Mouse (Mus musculus): Measurements from ENCODE around the gene Fgfbp3.
A peak's percentile ranks its signal among the peaks of the same experiment; 100 is the strongest.
"Not testable (repeated sequence)": the region's sequence is repeated elsewhere in the genome, so short reads cannot be mapped to it uniquely, and the experiment has no call there.

Fgfbp3 gene

DNA sequence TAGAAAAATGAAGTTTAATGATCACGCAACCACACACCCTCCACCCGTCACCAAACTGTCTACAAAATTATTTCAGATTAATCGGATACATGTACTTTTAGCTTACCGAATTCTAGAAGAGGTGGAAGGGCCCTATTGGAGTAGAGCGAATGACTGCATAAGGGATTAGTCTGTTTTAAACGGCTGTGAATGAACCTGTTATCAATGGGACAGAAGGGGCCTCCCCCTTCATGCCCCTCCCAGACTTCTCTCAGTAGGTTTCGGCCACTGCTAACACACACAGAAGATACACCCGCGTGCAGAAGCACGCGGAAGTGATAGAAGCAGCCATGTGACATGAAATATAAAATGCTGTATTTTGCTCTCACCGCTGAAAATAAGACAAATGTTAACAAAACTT, at the start of gene Fgfbp3:
TSS of gene Fgfbp3 (minus strand) at position 150 of the 400 bp plus-strand sequence.
- DNase-seq = no peak

DNA sequence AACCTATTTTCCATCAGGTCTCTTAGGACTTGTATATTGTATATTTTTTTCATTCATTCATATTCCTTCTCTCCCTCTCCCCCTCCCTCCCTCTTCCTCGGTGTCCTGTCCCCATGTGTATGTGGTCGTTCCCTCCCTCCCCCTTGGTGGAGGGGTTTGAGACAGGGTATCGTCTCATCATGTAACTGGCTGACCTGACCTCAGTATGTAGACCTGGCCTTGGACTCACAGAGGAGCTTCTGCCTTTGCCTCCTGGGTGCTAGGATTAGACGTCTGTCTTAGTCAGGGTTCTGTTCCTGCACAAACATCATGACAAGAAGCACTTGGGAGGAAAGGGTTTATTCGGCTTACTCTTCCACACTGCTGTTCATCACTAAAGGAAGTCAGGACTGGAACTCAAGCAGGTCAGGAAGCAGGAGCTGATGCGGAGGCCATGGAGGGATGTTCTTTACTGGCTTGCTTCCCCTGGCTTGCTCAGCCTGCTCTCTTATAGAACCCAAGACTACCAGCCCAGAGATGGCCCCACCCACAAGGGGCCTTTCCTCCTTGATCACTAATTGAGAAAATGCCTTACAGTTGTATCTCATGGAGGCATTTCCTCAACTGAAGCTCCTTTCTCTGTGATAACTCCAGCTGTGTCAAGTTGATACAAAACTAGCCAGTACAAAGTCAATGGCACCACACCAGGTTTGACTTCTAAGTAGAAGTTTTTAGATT, 43.3 kb upstream of the Fgfbp3 start:
- not testable (repeated sequence) for DNase-seq

DNA sequence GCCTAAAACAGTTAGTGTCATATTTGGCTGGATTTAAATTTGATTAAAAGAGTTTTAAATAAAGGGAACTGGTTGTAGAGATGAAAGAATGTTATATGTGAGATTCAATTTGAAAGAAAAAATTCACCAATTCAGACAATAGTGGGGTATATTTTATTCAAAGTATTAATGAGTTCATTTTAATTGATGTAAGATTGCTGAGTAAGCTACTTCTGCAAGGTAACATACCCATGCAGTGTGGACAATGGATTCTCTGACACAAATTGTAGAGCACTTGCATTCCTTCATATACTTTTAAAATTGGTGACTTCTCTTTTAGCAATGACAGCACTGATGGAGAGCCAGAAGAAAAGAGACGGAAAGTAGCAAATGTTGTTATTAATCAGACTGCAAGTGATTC, 41.9 kb upstream of the Fgfbp3 start:
- no peak for DNase-seq

DNA sequence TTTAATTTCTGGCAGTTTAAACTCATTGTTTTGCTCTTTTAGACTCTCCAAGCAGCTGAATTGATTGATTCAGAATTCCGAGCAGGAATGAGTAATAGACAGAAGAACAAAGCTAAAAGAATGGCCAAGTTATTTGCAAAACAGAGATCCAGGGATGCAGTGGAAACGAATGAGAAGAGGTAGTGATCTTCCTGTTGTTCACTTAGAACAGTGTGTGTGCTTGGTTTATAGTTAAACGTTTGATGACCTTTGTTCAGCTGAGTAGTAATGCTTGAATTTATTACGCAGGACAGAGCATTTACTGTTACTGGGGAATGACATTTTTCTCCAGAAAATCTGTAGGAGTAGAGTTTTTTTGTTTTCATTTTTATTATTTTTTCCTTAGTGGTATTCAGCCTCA, 38.9 kb upstream of the Fgfbp3 start:
- no peak for DNase-seq

DNA sequence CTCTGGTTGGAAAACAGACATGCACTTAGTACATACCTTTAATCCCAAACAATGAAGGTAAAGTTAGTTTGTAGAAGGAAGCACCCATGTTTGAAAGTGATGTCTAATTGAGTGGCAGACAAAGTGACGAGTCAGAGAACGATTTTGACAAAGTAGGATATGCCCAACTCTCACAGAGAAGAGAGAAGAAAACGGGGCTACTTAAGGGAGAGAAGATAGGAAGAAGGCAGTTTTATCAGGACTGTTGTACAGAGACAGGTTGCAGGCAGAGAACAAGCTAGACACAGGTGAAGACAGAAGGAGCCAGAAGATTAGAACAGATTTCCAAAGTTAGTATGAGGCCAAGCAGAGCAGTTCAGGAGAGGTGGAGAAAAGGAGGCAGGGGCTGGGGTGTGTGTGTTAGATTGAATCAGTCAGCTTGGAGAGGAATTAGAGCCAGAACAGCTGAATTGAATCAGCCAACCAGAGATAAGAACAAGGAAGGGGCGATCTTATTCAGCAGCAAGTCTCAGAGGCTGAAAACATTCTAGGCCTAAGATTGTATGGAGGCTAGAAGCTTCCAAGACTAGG, 34.3 kb upstream of the Fgfbp3 start:
- no peak for DNase-seq

DNA sequence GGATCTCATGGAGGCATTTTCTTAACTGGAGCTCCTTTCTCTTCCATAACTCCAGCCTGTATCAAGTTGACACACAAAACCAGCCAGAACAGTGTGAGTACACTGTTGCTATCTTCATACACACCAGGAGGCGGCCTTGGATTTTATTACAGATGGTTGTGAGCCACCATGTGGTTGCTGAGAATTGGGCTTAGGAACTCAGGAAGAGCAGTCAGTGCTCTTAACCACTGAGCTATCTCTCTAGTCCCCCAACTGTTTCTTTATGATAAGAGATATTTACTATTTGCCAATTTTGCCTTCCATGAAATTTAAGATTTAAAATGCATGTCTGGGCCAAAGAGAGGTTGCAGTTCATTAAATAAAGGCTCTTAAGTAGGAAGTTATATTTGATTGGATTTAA, 20.6 kb upstream of the Fgfbp3 start:
- DNase-seq = no peak

DNA sequence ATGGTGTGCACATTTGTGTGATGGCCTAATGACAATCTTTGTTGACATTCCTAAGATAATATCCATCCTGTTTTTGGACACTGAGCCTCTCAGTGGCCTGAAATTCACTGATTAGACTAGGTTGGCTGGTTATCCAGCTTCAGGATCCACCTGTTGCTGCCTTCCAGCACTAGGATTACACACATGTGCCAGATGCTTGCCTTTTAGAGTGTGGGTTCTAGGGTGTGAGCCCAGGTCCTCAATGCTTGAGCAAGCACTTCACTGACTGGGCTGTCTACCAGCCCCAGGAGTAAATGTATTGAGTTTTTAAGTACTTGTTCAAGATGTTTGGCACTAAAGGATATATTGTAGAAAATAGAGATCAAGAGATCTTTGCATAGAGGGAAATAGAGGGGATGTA, 18.6 kb upstream of the Fgfbp3 start:
- DNase-seq = no peak

DNA sequence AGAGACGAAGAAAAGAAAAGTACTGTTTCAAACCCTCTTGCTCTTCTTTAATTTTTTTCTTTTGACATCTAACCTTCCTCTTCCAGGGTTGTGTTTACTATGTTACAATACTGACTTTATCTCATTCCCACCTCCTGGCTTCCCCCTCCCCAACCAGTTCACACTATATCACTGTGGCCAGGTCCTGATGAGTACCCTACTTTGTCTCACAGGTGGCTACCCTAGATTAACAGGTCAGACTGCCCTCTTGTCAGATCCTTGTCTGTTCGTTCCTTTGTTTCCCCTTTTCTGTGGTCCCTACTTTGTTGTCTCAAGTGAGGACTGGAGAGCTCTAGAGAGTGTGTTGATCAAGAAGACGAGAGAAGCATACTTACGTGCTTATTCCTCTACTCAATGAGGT, 16.9 kb upstream of the Fgfbp3 start:
- DNase-seq = no peak

DNA sequence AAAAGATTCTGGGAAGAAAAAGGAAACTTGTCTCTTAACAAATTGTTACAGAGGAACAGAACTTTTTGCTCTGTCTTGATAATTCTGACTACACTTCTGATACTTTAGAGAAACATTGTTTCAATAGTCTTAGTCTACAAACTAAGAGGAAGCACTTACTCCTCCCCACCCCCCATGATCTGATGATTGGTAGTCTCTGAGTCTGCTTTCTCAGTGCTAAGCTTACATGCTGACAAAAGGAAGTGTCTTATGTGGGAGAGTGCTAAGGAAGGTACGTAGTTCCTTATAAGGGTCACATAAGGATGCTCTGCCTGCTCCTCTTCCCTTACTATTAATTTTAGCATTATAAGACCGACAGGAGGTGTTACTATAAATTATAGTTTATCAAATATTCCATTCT, 13.2 kb upstream of the Fgfbp3 start:
- DNase-seq = no peak

DNA sequence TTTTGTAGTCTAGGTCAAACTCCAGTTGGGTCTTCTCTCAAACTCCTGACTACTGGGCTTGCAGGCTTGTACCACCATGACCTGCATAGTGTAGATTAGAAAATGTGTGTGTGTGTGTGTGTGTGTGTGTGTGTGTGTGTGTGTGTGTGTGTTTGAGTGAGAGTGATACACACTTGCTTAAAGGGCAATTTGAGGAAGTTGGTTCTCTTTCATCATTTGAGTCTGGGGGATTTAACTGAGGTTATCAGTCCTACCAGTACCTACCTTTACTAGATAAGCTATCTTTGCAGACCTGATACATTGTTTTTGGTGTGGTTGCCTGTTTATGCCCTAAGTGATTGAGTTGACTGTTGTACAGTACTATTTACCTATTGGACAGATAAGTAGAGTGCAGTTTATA, 12.7 kb upstream of the Fgfbp3 start:
- DNase-seq = no peak

DNA sequence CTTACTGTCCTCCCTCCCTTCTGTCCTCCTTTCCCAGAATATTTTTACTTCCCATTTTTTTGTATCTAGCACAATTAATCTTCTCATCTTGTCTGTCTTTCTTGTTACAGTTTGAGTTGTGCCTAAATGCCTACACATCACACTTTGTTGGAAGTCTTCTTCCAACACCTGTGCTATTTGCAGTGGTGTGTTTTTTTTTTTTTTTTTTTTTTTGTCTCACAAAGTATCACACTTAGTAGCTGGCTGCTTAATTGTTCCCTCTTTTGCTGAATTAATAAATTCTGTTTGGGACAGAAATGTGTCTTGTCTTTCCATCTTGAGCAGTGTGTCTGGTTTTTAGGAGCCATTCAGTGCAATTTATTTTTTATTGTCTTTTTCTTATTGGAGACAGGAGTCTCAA, 10.4 kb upstream of the Fgfbp3 start:
- DNase-seq = no peak

DNA sequence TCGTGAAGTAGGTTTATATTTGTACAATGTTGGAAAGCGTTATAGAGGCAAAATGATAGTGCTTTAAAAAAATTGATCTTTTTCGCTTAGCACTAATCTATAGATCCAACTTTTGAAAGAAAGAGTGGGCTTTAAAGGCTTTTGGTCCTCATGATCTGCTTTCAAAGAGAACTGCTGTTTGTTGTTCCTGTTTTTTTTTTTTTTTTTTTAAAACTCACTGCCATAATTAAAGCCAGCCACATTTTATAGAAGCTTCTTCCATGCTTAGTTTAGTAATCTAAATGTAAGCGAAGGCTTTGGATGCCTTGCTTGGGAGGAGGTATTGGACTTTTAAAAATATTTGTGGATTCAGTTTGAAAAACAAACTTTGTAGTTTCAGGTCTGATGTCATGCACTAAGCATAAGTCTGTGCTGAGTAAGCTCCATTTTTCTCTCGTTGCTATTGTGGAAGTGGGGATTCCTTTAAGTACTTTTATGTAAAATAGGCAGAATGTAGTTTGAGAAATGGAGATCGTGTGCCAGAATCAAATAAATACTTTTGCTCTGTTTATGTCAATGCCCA, 8.5 kb upstream of the Fgfbp3 start:
- DNase-seq = no peak

DNA sequence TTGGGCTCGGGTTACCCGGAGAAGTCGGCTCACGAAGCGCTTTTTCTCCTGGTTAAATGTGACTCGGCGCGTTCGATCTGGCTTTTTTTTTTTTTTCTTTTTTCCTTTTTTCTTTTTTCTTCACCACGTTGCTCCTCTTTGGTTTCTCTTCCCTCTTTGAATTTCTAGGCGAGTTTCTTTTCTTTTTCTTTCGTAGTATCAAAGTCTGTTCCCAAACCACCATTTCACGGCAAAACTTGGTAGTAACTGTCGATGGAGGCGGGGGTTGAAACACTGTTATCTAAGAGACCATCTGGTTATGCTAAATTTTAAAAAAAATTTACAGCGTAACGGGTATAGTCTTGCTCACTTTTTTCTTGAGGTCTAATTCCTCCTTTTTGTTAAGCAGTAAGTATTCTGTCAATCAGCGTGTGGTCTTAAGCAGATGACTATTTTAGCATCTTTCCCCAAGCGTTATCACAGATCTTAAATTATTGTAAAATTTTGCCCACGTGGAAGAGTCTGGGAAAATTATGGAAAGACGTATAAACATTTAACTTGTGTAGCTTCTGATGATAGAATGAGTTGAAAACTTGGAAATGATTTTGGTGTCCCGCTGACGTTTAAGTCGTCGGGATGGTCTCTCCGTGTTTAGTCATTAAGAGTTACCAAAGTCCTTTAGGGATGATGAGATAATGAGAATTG, 7.3 kb upstream of the Fgfbp3 start:
- DNase-seq = no peak

DNA sequence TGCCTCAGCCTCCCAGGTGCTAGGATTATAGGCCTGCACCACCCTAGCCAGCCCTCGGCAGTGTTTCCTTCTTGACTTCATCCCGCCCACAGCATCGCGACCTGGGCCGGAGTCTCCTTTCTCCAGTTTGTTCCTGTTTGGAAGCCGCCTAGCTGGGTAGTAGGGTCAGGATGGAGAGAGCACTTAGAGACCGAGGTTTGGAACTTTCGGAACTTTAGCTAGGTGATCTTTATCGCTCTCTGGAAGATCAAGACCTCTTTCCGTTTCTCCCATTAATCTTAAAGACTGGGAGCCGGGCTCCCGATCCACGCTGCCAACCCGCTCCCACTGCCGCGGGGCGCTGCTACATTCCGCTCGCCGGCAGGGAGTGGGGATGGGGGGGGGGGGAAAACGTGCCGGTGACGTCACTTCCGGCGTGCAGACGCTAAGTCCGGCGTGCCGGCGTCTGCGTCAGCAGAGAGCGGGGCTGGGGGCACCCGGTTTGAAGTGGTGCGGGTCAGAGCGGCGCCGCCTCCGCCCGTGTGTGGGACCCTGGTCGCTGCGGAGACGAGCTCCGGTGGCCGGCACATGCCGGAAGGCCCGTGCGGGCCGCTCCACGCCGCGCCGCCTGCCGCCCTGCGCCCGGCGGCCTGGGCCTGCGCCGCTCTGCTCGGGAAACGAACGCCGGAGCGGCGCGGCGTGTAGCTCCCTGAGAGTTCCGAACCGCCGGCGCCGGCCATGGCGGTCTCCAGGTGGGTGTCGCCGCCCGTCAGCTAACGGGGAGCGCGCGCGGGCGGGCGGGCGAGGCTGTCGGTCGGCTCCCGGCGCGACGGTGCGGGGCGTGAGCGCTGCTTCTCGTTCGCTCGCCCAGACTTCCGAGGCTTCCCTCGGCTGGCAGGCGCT, 6.5 kb upstream of the Fgfbp3 start, which contains the start of gene Btaf1:
TSS of gene Btaf1 (plus strand) at position 409 of the 882 bp plus-strand sequence.
- peak; percentile 87 for DNase-seq

DNA sequence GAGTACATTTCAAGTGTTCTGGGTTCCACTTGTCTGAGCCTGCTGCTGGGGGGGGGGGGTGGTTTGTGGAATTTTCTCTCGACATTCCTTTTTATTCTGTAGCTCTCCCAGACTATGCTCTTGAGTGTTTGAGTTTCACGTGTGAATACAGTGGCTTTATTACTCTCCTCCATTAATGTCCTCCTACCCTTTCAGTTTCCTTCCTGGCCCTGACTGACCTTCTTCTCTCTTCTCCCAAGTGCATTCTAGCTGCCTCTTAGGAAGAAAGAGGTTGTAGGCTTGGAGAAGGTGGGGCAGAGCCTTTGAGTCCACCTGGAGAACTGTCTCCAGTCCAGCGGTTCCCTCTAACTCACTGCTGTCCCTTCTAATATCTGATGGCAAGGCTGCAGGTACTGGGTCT, 3.5 kb upstream of the Fgfbp3 start:
- no peak for DNase-seq

DNA sequence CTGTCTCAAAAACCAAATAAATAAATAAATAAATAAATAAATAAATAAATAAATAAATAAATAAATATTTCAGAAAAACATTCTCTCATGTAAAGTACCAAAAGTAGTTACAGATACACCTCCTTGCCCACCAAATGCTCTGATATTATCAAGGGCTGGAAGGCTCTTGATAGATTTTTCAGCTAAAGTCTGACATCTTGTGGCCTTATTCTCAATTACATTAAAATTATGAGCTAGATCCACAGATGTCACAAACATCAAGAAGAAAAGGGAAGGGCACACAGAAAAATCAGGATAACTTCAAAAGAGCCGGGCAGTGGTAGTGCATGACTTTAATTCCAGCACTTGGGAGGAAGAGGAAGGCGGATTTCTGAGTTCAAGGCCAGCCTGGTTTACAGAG, 2.6 kb upstream of the Fgfbp3 start:
- DNase-seq = no peak

DNA sequence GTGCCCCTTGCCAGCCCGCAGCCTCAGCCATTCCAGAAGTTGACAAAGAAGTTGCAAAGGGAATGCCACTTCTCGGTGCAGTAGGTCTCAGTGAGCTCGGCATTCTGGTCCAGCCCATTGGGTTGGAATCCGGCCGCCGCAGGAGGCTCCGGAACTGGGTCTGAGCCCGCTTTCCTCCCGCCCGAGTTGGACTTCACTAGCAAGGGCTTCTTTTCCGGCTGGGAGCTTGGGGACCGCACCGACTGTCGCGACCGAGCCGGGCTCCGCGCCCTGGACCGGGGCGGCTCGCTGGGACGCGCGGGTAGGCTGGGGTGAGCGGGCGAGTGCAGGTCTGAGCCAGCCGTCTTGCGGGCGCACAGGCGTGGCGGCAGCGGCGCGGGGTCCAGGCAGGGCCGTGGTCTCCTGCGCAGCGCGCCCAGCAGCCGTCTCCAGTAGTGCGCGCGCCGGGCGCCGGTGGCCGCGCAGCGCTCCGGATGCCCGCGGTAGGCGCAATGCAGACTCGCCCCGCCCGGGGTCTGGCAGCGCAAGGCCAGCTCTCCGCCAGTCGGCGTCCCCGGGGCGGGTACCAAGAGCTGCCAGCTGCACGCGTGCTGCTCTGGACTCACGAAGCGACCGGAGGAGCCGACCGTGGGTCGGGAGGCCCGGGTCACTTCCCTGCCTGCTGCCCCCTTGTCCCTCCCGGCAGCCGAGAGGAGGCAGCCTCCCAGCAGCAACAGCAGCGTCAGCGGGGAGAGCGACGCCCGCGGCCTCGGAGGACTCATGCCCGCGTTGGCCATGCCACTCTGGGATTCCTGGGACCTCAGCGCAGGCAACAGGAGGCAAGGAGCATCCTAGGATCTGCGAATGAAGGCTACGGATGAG, 744 bp downstream of the Fgfbp3 start:
- peak; percentile 82 for DNase-seq

DNA sequence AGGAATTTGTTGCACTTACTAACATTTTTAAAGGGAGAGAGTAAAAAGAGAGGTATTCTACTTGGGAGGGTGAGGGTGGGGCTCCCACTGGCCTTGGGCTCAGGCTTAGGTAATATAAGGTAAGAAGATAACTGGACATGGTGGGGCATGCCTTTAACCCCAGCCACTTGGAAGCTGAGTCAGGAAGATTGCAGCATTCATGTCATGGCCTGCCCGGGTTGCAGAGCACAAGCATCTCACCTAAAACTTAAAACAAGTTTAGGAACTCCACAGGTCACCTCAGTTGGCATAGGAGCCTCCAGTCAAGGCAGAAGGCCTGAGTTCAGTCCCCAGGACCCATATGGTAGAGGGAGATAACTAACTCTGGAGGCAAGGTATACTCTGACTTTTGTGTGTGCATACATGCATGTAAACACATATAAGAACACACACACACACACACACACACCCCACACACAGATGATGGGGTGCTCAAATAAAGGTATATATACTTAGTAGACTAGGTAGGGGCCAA, 2.5 kb downstream of the Fgfbp3 start:
- no peak for DNase-seq

DNA sequence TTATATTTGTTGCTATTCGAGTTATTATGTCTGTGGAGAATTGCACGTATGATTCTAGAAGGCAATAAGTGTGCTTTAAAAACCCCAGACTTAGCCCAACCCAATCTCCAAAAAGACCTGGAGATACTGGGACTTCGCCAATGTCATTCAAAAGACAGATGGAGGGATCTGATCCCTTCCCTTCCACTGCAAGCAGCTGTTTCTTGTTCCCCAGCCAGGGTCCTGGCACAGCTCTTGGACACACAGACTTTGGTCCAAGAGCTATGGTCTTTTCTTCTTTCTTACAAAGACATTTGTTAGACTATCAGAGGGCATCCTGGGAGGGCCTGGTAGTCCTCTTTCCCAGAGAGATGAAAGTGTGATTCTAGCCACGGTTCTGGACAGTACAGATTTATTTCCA, 3.2 kb downstream of the Fgfbp3 start:
- no peak for DNase-seq

DNA sequence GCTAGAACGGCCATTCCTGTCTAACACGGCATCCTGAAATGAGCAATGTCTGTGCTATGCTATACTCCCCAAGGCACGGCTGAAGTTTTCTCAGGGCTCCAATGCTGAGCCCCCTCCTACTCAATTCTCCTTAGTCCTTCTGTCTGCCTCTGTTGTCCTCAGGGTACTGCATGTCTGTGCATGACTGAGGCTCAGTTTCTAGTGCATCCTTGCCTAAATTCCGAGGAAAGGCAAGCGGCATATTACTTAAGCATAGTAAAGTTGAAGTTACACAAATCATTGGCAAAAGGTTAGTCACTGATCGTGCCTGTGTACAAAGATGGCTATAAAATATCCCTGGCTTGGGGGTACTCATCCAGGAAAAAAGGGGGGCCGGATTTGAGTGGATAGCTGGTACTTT, 6.4 kb downstream of the Fgfbp3 start:
- DNase-seq = no peak

DNA sequence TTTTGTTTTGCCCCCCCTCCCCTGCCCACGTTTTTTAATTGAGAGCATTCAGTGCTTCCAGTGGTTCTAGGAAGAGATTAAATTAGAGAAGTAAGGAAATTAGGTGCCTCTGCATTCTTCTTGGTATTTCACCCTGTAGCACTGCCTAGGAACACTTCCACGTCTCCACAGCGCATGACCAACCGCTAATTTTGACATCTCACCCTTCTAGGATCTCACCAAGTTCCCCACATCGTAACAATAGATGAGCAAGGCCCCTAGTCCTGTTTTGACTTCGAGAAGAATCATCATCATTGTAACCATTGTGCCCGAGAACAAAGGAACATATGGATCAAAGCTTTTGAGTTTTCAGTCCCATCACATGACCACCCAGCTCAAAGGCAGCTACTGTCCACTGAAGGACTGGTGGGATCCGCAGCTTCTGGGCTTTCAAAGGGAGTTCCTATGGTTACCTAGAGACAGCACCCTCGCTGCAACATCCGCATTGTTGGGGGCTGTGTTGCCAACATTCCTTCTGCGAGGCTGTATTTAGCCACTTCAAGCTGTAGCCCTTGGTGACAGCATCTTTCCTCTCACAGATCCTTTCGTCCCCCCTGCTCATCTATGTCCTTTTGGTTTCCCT, 8.9 kb downstream of the Fgfbp3 start:
- no peak for DNase-seq
